Mouse (Mus musculus): ENCODE measurements at regions not wholly inside any gene's neighbourhood (a gene's known extent, or its start where the extent isn't known, plus 50 kb on each side); places are given as distances from the start of the nearest gene placed in this dataset.

GRCm38 (mm10) chr6:135642711-135643110 lies 280.4 kb downstream of the Emp1 start:
- WGBS, result 77% methylated on average over 5 of the region's 5 CpGs

GRCm38 (mm10) chr6:135646177-135646576 lies 283.8 kb downstream of the Emp1 start:
- no peaks in the 10 kb centered on the region for H3K9me3 ChIP-seq
- no peak overlapping the region for H3K4me2 ChIP-seq
- WGBS, result 69% methylated on average over 1 of the region's 1 CpGs
- H3K4me1 ChIP-seq (replicated peaks), result no peaks in the 10 kb centered on the region
- no peak for ATAC-seq (ENCODE audit: low FRiP score, low read depth)
- no peak overlapping the region for H3K9ac ChIP-seq
- no peaks in the 10 kb centered on the region for H3K27me3 ChIP-seq
- no peak overlapping the region for H3K4me3 ChIP-seq
- H3K27ac ChIP-seq (replicated peaks), result no peak overlapping the region
- H3K36me3 ChIP-seq, result no peaks in the 10 kb centered on the region

More at GRCm38 (mm10) chr6:135642711-135643110, 280.4 kb downstream of the Emp1 start:
- H3K9me3 ChIP-seq, result no peaks in the 10 kb centered on the region
- no peaks in the 10 kb centered on the region for H3K4me1 ChIP-seq (replicated peaks)
- ATAC-seq (ENCODE audit: low FRiP score, low read depth), result no peak
- H3K4me3 ChIP-seq, result no peak overlapping the region
- no peaks in the 10 kb centered on the region for H3K27me3 ChIP-seq
- no peak overlapping the region for H3K9ac ChIP-seq
- H3K36me3 ChIP-seq, result no peaks in the 10 kb centered on the region
- H3K4me2 ChIP-seq, result no peak overlapping the region
- no peak overlapping the region for H3K27ac ChIP-seq (replicated peaks)

- no peak overlapping the region for H3K4me3 ChIP-seq
- no peak overlapping the region for H3K4me2 ChIP-seq
- 91% methylated on average over 3 of the region's 3 CpGs for WGBS
- no peak overlapping the region for H3K9ac ChIP-seq
- H3K27me3 ChIP-seq, result no peaks in the 10 kb centered on the region
- no peak for ATAC-seq (ENCODE audit: low FRiP score, low read depth)
- H3K27ac ChIP-seq (replicated peaks), result no peak overlapping the region
- H3K4me1 ChIP-seq (replicated peaks), result no peaks in the 10 kb centered on the region
- H3K9me3 ChIP-seq, result no peaks in the 10 kb centered on the region
- no peaks in the 10 kb centered on the region for H3K36me3 ChIP-seq
These were observed 290.7 kb downstream of the Emp1 start for GRCm38 (mm10) chr6:135653002-135653401.

GRCm38 (mm10) chr6:135662386-135662785 lies 300.0 kb downstream of the Emp1 start:
- H3K4me3 ChIP-seq, result no peak overlapping the region
- H3K9ac ChIP-seq, result no peak overlapping the region
- whole genome bisulfite sequencing, result 91% methylated on average over 3 of the region's 3 CpGs
- H3K4me2 ChIP-seq, result no peak overlapping the region
- ATAC-seq (ENCODE audit: low FRiP score, low read depth), result no peak
- H3K27ac ChIP-seq (replicated peaks), result no peak overlapping the region
- no peaks in the 10 kb centered on the region for H3K9me3 ChIP-seq
- H3K36me3 ChIP-seq, result no peaks in the 10 kb centered on the region
- no peaks in the 10 kb centered on the region for H3K27me3 ChIP-seq
- no peaks in the 10 kb centered on the region for H3K4me1 ChIP-seq (replicated peaks)

GRCm38 (mm10) chr6:135662801-135663537 lies 300.6 kb downstream of the Emp1 start:
- no peak overlapping the region for H3K4me2 ChIP-seq
- 92% methylated on average over 4 of the region's 4 CpGs for WGBS
- H3K27me3 ChIP-seq, result no peaks in the 10 kb centered on the region
- no peak overlapping the region for H3K9ac ChIP-seq
- H3K4me1 ChIP-seq (replicated peaks), result no peaks in the 10 kb centered on the region
- ATAC-seq (ENCODE audit: low FRiP score, low read depth), result no peak
- no peaks in the 10 kb centered on the region for H3K36me3 ChIP-seq
- no peak overlapping the region for H3K27ac ChIP-seq (replicated peaks)
- no peaks in the 10 kb centered on the region for H3K9me3 ChIP-seq
- no peak overlapping the region for H3K4me3 ChIP-seq

All from hindbrain, embryonic 15.5 days (tissue).